Mouse (Mus musculus) lung, adult 2 months (tissue): ENCODE measurements around the gene Desi1.

Source experiments
- CTCF ChIP-seq: fragments of 200-500 bp; IDR thresholded peaks from 2 replicates; pipeline ENCODE4 v1.5.1; 2011; ENCODE audit warnings: mild to moderate bottlenecking, low read length, control low read depth; ENCODE audit not compliant: insufficient read depth
- POLR2A ChIP-seq: fragments of 200-500 bp; IDR thresholded peaks from 2 replicates; pipeline ENCODE4 v1.6.1; 2011; ENCODE audit warnings: low read depth, mild to moderate bottlenecking, control low read depth, low read length, borderline replicate concordance; ENCODE audit errors: extremely low read depth

- TF ChIP-seq CTCF = no peak
- no peak for TF ChIP-seq POLR2A
Measured at GRCm38 (mm10) chr15:82033762-82034161, at the start of gene Desi1.
